8 mouse cellular contexts compared by ENCODE assay signal in the genomic region with DNA sequence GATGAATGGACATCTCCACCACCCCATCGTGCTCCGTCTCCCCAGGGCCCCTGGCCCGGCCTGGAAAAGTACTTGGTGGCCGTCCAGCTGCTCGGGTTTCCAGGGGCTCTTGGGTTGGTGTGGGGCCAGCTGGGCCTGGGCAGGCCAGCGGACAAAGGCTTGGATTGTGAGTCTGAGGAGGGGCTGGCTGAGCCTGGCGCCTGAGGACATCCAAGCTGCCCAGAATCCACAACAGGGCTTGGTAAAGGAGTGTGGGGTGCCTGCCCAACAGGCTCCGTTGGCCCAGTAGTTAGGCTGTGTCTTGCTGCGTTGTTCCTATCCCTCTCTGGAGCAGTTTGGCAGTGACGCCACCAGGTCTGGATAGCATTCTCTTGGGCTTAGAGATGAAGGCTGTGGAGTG. TPM values are rescaled to one million over a fixed set of nuclear protein-coding genes. Genes with fewer than 3 reads are reported as not detected.
A peak's percentile ranks its signal among the peaks of the same experiment; 100 is the strongest.
DNase-seq lines count a peak whose midpoint lies in the region; ATAC-seq and TF ChIP-seq lines count a peak whose summit lies in the region.
"Had no signal": no experiment of that assay in that cellular context is flagged by ENCODE, and none has a peak within 500 bp of the region (broad histone marks: within the 10 kb centered on the region; RNA-seq: fewer than 3 reads in every experiment).

No protein-coding gene starts in this region.

- peaks cover 39% of the 10 kb centered on the region for H3K27me3 ChIP-seq in hindbrain, embryonic 16.5 days (replicated peaks; ENCODE audit: control insufficient read depth, insufficient read depth, low read length)
- H3K27me3 ChIP-seq in limb, embryonic 14.5 days (ENCODE audit: control insufficient read depth, insufficient read depth, low read length): peaks cover 70% of the 10 kb centered on the region

- 5% methylated on average over 10 of the region's 10 CpGs for WGBS in hindbrain, embryonic 16.5 days
- WGBS in limb, embryonic 14.5 days: 11% methylated on average over 10 of the region's 10 CpGs

- peak overlapping the region; percentile 78 for H3K27ac ChIP-seq in hindbrain, embryonic 16.5 days (ENCODE audit: low read depth, low read length)
- H3K27ac ChIP-seq in limb, embryonic 14.5 days (replicated peaks; ENCODE audit: low read depth, low read length): no peak overlapping the region
- H3K27ac ChIP-seq: liver, embryonic 14.5 days had no signal

- no peaks in the 10 kb centered on the region for H3K36me3 ChIP-seq in hindbrain, embryonic 16.5 days (ENCODE audit: control insufficient read depth, insufficient read depth, low read length)
- H3K36me3 ChIP-seq in limb, embryonic 14.5 days (ENCODE audit: control insufficient read depth, insufficient read depth, low read length): no peaks in the 10 kb centered on the region

- no peaks in the 10 kb centered on the region for H3K9me3 ChIP-seq in hindbrain, embryonic 16.5 days (ENCODE audit: control insufficient read depth, low read length)
- H3K9me3 ChIP-seq in limb, embryonic 14.5 days (ENCODE audit: control insufficient read depth, low read length): no peaks in the 10 kb centered on the region

- peak overlapping the region; percentile 28; the same call in 1 of the 2 replicates for H3K9ac ChIP-seq in hindbrain, embryonic 16.5 days (ENCODE audit: low read depth, low read length)
- H3K9ac ChIP-seq in limb, embryonic 14.5 days (ENCODE audit: low read depth, low read length, severe bottlenecking): no peak overlapping the region
- H3K9ac ChIP-seq: liver, embryonic 14.5 days had no signal

- peak; percentile 89 for ATAC-seq in hindbrain, embryonic 16.5 days
- no peak; the same call in 1 of the 2 replicates for ATAC-seq in limb, embryonic 14.5 days (ENCODE audit: low FRiP score, low read depth)

- TF ChIP-seq POLR2A in limb, embryonic 14.5 days (IDR thresholded peaks at IDR 0.05; ENCODE audit: borderline replicate concordance, extremely low read depth, insufficient read depth, insufficient read length): no peak

- peak; percentile 79 for DNase-seq in cerebellum, adult 11-12 months
- peak; percentile 45 to 57 for DNase-seq in cerebellum, postnatal 36 days
- no peak for DNase-seq in limb, embryonic 14.5 days (ENCODE audit: low spot score)
- DNase-seq in telencephalon, adult 2 months (ENCODE audit: low read depth, low spot score): peak; percentile 69
- DNase-seq in lung, postnatal 25 days (ENCODE audit: low spot score): no peak
- no peak for DNase-seq in gastrocnemius, postnatal 36 days

- no peak overlapping the region for H3K4me3 ChIP-seq in hindbrain, embryonic 16.5 days (ENCODE audit: low read length)
- no peak overlapping the region; the same call in 1 of the 2 replicates for H3K4me3 ChIP-seq in limb, embryonic 14.5 days (replicated peaks; ENCODE audit: low read length)

- intact Hi-C loops in gastrocnemius, postnatal 36 days (cut with DNase I): loop anchor here (2.0 to 10.0 kb wide), 2 partner anchors 28 to 212 kb away; no protein-coding TSS in a partner anchor

- H3K4me2 ChIP-seq in hindbrain, embryonic 16.5 days (ENCODE audit: low read length): peak overlapping the region; percentile 39
- H3K4me2 ChIP-seq in limb, embryonic 14.5 days (replicated peaks; ENCODE audit: low read depth, low read length, severe bottlenecking): peak overlapping the region; percentile 31

- H3K4me1 ChIP-seq in hindbrain, embryonic 16.5 days (ENCODE audit: control insufficient read depth, insufficient read depth, low read depth, low read length): peaks cover 15% of the 10 kb centered on the region
- H3K4me1 ChIP-seq in limb, embryonic 14.5 days (ENCODE audit: control insufficient read depth, insufficient read depth, low read length): 0 out of 2 replicates have a peak, but pooled peaks cover 10% of the 10 kb centered on the region

RNA-seq across cellular contexts. Expression of a gene that starts 6.0 kb away (rescaled TPM):
- 24.9 and 31.1 TPM in 2 replicates for polyA plus RNA-seq in hindbrain, embryonic 16.5 days (2015; fragmentation: Nextera tagmentation; extraction: Ambion mirVana)
- 4.2 and 4.4 TPM in 2 replicates for polyA plus RNA-seq in limb, embryonic 14.5 days (2012; rRNA removed)
- polyA plus RNA-seq in limb, embryonic 14.5 days (2014; fragmentation: Nextera tagmentation; extraction: Ambion mirVana): 4.3 and 6.7 TPM in 2 replicates
- total RNA-seq in gastrocnemius, postnatal 36 days (2021): not detected

RNA-seq across cellular contexts. Expression of a gene that starts 6.1 kb away (rescaled TPM):
- polyA plus RNA-seq in hindbrain, embryonic 16.5 days (2015; fragmentation: Nextera tagmentation; extraction: Ambion mirVana): 104 and 114 TPM in 2 replicates
- polyA plus RNA-seq in limb, embryonic 14.5 days (2012; rRNA removed): 21.1 and 24.7 TPM in 2 replicates
- polyA plus RNA-seq in limb, embryonic 14.5 days (2014; fragmentation: Nextera tagmentation; extraction: Ambion mirVana): 8.1 and 10.8 TPM in 2 replicates
- total RNA-seq in gastrocnemius, postnatal 36 days (2021): 1 to 10 TPM; 6.3 to 9.1 TPM

RNA-seq across cellular contexts. Expression of a gene that starts 14.5 kb away (rescaled TPM):
- 20.3 and 22.9 TPM in 2 replicates for polyA plus RNA-seq in hindbrain, embryonic 16.5 days (2015; fragmentation: Nextera tagmentation; extraction: Ambion mirVana)
- polyA plus RNA-seq in limb, embryonic 14.5 days (2012; rRNA removed): 12.4 and 13.9 TPM in 2 replicates
- 15.5 and 16.4 TPM in 2 replicates for polyA plus RNA-seq in limb, embryonic 14.5 days (2014; fragmentation: Nextera tagmentation; extraction: Ambion mirVana)
- 10 to 100 TPM; 32.7 to 33.5 TPM for total RNA-seq in gastrocnemius, postnatal 36 days (2021)

RNA-seq across cellular contexts. Expression of a gene that starts 35.9 kb away (rescaled TPM):
- 12.0 and 14.9 TPM in 2 replicates for polyA plus RNA-seq in hindbrain, embryonic 16.5 days (2015; fragmentation: Nextera tagmentation; extraction: Ambion mirVana)
- polyA plus RNA-seq in limb, embryonic 14.5 days (2012; rRNA removed): 1.5 and 1.7 TPM in 2 replicates
- polyA plus RNA-seq in limb, embryonic 14.5 days (2014; fragmentation: Nextera tagmentation; extraction: Ambion mirVana): 0.45 and 0.50 TPM in 2 replicates
- total RNA-seq in gastrocnemius, postnatal 36 days (2021): under 1 TPM in 1 of 2 experiments, not detected in 1; 0.10 TPM

RNA-seq across cellular contexts. Expression of a gene that starts 36.2 kb away (rescaled TPM):
- 98.0 and 105 TPM in 2 replicates for polyA plus RNA-seq in hindbrain, embryonic 16.5 days (2015; fragmentation: Nextera tagmentation; extraction: Ambion mirVana)
- polyA plus RNA-seq in limb, embryonic 14.5 days (2012; rRNA removed): 55.9 and 56.9 TPM in 2 replicates
- 66.0 and 77.8 TPM in 2 replicates for polyA plus RNA-seq in limb, embryonic 14.5 days (2014; fragmentation: Nextera tagmentation; extraction: Ambion mirVana)
- 10 to 100 TPM; 10.9 to 12.6 TPM for total RNA-seq in gastrocnemius, postnatal 36 days (2021)

Comparison
In these comparisons a context has a peak if more than half of its experiments do, and no peak if none do; other contexts are left out.
1. DNase-seq: peak in cerebellum, adult 11-12 months (single experiment), cerebellum, postnatal 36 days (2 of 2) and telencephalon, adult 2 months (single experiment); none in limb, embryonic 14.5 days (single experiment), lung, postnatal 25 days (single experiment) and gastrocnemius, postnatal 36 days (0 of 2).